Mouse (Mus musculus): ENCODE measurements around the gene Enpp3. TPM values are rescaled to one million over a fixed set of nuclear protein-coding genes. Genes with fewer than 3 reads are reported as not detected.

The Enpp3 gene
- not detected for total RNA-seq (2023)

GRCm38 (mm10) chr10:24842676-24843075 lies at the start of gene Enpp3:
Enpp3 (minus strand) TSS chr10:24842823.

GRCm38 (mm10) chr10:24869760-24870290 lies 27.2 kb upstream of the Enpp3 start, which contains the start of gene Med23:
Med23 (plus strand) TSS chr10:24869986.

Other genes starting within 250 kb of the Enpp3 start
- gene Ccn2, start 247.4 kb downstream of the Enpp3 start, total RNA-seq (2023), result 1.3 TPM
- 6.9 TPM for gene Enpp1, start 130.7 kb downstream of the Enpp3 start, total RNA-seq (2023)
- 38.1 TPM for gene Med23, start 27.2 kb upstream of the Enpp3 start, total RNA-seq (2023)
- gene Arg1, start 84.7 kb upstream of the Enpp3 start, total RNA-seq (2023), result not detected

Measured in CD8-positive naive resting alpha-beta T cell, adult 57 days (primary cell).